Mouse (Mus musculus): ENCODE data around the gene Nectin2. TPM values are rescaled to one million over a fixed set of nuclear protein-coding genes. Genes with fewer than 3 reads are reported as not detected.

The Nectin2 gene
- total RNA-seq, 4 experiments from 2014 or later: 5.7 to 8.2 (median 7.0) TPM

DNA sequence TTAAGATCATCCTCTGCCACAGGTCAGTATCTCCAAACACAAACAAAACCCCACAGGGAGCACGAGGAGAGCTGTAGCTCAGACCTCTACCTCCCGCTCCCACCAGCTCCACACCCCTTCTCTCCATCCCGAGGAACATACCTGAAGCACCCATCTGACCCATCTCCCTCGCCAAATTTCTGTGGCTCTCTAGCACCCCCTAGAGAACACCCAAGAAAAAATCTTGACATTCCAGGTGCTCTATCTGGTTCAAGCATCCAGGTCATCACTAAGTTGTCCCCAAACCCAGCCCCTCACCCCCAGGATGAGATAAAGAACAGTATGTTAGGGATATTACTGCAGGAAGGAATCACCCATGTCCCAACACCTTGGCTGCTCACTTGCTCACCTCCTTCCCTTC is 37.1 kb downstream of the Nectin2 start:
- no peak for DNase-seq (ENCODE audit: low spot score in 2 of 2)

DNA sequence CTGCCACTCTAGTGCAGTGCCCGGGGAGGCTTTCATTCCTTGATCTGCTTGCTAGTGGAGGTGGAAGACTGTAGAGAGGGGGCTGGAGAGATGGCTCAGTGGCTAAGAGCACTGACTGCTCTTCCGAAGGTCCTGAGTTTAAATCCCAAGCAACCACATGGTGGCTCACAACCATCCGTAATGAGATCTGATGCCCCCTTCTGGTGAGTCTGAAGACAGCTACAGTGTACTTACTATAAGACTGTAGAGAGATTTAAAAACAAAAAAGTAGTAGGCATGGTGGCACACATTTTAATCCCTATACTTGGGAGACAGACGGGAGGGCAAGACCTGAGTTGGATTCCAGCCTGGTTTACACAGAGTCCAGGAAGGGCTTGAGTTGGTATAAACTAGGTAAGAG is 37.9 kb downstream of the Nectin2 start:
- DNase-seq (ENCODE audit: low spot score in 2 of 2): no peak

DNA sequence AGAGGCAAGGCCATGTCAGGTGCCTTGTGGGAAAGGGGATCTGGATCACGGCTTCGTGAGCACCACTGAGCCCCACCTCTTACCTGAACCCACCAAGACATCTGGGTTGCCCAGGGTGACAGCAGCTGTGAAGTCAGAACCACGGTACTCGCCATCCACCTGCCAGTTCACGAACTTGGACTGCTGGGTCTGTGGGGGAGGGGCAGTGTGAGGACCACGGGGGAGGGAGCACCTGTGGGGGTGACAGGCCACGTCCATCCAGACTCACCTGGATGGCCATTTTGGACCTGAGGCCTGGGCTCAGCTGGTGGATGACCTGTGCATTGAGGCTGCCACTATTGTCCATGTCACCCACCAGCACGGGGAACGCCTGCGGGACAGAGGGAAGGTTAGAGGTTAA is 39.6 kb downstream of the Nectin2 start:
- DNase-seq (ENCODE audit: low spot score in 2 of 2): no peak

- no peak for DNase-seq (ENCODE audit: low spot score in 2 of 2)
These were observed 45.0 kb downstream of the Nectin2 start for GRCm38 (mm10) chr7:19705271-19705670.

DNA sequence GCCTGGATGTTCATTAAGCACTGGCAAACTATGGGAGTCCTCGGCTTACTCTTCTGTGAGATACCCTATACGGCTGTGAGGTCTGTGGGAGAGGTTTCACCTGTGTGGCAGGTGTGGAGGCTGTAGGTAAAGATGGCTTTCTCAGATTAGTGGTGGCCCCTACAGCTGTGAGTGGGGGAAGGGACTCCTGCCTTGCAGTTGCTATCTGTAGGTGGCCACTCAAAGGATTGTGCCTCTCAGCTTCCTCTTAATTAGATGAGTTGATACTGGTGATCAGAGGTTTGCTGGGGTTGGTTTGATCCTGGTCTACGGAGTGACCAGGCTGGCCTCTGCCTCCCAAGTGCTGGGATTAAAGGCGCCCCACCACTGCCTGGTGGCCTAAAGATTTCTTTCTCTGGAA is 45.8 kb downstream of the Nectin2 start:
- DNase-seq (ENCODE audit: low spot score in 2 of 2): no peak

- no peak for DNase-seq (ENCODE audit: low spot score in 2 of 2)
These were observed 47.3 kb downstream of the Nectin2 start for GRCm38 (mm10) chr7:19702859-19703555.

DNA sequence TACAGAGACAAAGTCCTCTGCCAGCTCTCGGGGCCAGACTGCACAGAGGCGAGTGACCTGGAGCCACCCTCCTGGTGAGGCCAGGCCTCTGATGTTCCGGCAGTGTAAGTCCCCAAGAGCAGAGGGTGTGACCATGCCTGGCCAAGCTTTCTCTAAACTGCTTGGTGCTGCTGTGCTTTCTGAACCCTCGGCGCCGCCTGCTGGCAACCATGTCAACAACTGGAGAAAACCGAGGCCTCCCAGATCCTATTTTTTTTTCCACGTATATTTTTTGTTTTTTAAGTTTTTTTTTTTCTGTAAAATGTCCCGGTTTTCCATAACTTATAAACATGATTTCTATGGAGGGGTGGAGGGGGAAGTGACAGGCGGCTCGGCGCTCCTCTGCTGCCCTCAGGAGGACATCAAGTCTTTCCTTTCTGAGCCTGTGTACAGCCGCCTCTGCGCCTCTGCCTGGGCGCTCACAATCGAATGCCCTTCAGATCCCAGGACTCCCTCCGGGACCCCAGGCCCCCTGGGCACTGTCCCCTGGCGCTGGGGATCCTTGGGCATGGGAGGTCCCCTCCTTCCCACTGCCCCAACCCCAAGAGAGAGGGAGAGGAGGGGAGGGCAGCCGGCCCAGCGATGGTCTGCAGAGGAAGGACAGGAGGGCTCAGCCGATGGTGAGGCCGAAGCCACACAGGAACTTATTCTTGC is 49.1 kb downstream of the Nectin2 start:
- DNase-seq (ENCODE audit: low spot score in 2 of 2): peak in 1 of 2 experiments; percentile 72

DNA sequence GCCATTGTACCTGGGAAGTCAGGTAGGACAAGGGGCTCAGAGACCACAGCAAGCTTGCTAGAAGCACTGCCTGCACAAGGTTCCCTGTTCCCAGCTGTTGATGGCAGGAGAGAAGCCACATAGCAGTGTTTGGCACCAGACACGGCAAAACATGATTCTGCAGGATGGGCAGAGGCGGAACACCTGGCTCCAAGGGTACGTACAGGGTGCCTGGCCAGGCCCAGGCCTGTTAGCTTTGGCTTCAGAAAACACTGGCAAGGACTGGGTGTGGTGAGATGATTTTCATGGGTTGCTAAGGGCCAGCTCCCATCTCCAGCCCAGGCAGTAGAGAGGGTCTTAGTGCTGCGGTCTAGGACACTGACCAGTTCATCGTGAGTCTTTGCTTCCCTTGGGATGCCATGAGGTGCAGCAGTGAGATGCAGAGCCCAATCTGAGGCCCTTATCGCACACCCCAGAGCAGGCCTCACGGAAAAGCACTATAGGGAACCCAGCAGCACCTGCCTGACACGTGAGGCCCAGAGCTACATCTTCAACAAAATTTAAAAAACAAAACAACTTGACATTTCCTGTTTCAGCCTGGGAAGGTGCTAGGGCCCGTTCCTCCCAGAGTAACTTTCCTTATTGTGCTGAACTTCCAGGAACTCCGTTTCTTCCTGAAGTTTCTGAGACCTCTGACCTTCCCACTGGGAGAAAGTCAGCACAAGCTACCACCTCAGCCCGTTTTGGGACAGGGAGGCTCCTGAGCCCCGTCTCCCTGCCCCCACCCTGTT is 49.8 kb downstream of the Nectin2 start:
- no peak for DNase-seq (ENCODE audit: low spot score in 2 of 2)

DNA sequence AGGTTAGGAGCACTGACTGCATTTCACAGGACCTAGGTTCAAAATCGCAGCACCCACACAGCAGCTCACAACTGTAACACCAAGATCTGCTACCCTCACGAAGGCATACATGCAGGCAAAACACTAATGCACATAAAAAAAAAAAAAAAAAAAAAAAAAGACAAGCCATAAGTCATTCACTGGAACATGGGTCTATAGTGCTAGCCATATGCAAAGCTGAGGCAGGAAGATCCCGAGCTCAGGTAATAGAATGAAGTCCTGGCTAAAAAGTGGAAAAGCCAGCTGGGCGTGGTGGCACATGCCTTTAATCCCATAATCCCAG is 50.5 kb downstream of the Nectin2 start:
- no peak for DNase-seq (ENCODE audit: low spot score in 2 of 2)

DNA sequence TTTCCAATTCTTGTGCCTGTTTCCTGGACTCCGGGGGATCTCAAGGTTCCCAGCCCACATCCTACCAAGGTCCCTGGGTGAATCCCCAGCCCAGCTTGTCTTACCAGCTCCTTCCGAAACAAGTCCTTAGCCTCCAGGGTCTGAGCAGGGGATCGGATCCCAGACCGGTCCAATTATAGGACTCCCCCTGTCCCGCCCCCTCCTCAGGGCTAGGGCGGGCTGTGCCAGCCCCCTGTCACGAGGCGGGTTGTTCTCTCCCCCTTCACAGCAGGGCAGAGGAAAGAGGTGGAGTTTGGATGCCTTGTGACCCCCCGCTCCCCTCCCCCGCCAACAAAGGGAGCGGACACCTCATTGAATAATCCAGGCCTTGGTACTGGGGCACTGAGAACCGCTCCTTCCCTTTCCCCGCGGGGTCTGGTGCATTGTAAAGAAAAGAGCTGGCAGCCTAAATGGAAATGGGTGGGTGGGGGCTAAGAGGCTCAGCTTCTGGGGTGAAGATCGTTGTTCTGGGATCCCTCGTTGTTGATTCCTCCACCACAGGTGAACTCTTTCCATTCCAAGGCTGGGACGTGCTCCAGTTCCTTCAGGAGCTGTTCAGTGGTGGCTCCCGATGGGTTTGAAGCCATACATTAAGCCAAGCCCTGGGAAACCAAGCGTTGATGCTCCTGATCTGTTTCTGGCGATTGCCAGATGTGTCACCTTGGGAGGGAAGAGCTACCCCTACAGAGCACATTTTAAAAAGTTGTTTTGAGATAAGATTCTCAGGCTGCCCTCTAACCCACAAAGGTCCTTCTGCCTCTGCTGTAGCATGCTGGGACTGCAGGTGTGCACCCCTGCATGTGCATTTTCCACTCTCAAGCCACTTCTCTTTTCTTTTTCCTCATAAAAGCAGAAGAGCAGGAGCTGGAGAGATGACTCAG is 51.1 kb downstream of the Nectin2 start, which contains the start of gene Apoe:
TSS of gene Apoe (minus strand) at position 282 of the 920 bp plus-strand sequence.
- DNase-seq (ENCODE audit: low spot score in 2 of 2): peak; percentile 72 to 82

DNA sequence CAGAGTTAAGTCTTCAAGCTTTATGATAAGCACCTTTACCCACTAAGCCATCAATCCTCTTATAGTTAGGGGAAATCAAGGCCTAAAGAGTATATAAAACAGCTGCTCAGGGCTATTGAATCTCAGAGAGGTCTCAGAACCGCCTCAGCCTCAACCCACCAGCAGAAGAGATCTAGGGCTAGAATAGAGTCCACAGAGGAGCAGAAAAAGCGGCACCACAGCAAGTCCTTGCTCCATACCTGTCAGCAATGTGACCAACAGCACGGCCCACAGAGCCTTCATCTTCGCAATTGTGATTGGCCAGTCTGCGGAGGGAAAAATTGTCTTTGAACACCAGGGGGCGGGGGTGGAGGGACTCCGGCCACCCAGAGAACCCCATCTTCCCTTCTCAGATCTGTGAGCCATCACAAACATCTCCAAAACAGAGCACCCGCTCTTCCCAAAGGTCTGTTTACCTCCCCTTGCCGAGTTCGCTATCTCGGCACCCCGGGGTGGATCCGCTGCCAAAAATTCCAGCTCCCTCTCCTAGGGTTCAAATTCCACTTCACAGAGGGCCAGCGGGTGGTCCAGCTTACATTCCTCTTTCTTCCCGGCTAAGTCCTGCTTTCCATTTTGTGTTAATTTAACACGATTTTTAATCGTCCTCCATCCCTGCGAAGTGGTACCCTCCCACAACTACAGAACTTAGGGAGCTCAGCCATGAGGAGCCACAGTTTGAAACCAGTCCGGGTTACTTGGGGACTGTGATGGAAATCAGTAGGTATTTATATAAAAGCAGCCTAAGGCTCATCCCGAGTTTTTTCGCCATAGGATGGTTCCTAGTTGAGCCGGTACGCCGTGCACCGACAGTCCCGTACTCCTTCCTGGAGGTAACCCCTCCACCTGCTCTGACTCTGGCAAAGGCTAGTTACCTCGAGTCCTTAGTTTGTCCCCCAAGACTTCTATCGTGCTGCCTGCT is 52.1 kb downstream of the Nectin2 start:
- no peak for DNase-seq (ENCODE audit: low spot score in 2 of 2)

DNA sequence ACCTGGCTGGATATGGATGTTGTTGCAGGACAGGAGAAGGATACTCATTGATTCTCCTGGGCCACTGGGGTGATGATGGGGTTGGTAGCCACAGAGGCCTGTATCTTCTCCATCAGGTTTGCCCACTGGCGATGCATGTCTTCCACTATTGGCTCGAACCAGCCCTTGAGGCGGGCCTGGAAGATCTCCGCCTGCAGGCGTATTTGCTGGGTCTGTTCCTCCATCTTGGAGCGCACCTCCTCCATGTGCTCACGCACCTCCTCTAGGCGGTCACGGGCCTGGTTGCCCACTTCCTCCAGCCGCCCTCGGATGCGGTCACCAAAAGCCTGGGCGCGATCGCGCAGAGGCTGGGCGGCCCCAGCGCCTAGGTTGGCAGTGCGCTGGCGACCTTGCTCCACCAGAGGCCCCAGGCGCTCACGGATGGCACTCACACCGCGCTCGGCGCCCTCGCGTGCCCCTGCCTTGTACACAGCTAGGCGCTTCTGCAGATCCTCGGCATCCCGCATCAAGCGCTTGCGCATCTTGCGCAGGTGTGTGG is 53.9 kb downstream of the Nectin2 start:
- no peak for DNase-seq (ENCODE audit: low spot score in 2 of 2)

GRCm38 (mm10) chr7:19695881-19696280 is 54.4 kb downstream of the Nectin2 start:
- DNase-seq (ENCODE audit: low spot score in 2 of 2): no peak

- DNase-seq (ENCODE audit: low spot score in 2 of 2): no peak
These were observed 55.1 kb downstream of the Nectin2 start for GRCm38 (mm10) chr7:19695213-19695594.

DNA sequence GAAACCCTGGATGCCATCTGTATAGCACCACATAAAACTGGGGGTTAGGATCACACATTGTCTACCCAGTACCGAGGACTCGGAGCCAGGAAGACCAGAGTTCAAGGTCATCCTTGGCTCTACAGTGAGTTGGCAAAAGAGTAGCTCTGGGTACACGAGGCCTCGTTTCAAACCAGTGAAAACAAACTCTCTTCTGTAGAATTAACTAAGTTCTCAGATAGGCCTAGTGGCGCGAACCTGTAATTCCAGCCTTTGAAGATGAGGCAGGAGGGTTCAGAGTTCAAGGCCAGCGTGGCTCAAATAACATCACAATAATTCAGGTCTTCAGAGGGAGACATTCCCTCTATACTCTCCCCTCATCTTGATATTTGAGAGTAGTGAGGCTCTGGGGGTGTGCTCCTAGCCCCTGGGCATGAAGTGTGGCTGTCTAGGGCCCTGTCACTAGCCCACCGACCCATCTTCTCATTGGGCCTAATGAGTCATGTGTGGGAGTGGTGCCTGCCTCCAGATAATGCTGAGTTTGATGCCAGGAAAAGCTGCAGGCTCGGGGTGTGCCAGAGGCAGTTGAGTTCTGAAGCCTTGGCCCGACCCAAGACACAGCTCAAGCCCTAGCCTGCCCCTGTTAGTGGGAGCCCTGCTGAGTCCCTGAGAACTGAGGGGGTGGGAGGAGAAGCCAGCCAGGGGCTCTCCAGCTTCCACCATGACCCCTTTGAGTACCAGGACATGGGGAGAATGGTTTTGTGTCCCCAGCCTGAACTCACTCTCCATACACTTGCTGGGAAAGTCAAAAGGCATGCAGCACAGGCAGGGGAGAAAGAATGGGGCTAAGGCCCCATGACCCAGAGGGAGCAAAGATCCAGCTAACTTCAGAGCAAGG is 55.7 kb downstream of the Nectin2 start:
- DNase-seq (ENCODE audit: low spot score in 2 of 2): no peak

DNA sequence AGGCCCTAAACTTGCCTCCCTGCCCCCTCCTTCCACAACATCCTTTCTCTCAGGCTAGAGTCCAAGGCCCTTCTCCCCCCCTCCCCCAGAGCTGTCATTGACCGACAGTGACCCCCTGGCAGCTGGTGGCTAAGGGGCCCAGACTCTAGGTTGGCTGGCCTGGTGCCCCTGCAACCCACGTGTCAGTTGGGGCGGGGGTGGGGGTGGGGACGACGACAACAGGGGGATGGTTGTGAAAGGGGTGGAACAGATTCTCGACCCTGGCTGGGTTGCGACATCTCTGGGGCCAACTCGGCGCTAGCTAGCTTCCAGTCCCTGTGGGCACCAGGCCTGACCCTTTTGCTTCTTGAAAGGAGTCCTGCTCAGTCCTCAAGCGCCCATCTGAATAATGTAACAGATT is 56.9 kb downstream of the Nectin2 start:
- peak; percentile 60 to 77 for DNase-seq (ENCODE audit: low spot score in 2 of 2)

DNA sequence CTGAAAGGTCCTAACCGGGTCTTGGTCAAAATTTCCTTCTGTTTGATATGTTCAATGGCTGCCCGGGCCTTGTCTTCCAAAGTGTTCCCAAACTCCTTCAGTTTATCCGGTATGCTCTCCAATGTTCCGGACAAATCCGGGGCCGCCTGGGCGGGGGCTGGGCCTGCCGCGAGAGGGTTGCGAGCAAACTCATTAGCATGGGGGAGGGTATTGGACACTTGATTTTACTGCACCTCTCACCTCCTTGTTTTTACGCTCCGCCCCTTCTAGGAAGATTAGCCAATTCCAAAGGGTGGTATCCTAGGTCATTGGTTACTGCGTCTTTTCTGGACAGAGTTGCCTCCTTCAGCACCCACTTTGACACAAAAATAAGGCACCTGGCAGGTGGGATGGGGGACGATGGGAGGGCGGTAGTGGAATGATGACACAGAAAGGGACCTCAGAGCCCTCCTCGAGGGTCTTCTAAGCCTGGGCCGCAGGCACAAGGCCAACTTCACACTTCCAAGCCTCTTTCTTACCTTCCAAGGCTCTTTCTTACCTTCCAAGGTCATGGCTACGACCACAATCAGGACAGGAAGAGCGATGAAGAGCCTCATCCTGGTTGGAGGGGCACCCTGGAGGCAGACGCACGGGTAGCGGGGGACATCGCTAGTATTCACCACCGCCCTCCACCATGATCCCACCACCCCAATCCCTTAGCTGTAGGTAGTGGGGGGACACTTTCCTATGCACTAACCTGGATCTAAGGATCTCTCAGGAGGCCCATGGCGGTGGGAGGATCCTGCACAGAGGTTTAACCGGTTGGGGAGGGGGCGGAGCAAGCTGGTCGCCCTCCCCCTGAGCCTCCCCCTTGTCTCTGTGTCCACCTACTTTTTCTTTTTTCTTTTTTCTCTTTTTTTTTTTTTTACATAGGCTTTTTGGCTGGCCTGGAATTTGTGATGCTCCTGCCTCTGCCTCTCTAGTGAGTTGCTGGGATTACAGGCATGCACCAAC is 58.1 kb downstream of the Nectin2 start, which contains the start of gene Apoc1:
TSS of gene Apoc1 (minus strand) at position 788 of the 993 bp plus-strand sequence.
- no peak for DNase-seq (ENCODE audit: low spot score in 2 of 2)

DNA sequence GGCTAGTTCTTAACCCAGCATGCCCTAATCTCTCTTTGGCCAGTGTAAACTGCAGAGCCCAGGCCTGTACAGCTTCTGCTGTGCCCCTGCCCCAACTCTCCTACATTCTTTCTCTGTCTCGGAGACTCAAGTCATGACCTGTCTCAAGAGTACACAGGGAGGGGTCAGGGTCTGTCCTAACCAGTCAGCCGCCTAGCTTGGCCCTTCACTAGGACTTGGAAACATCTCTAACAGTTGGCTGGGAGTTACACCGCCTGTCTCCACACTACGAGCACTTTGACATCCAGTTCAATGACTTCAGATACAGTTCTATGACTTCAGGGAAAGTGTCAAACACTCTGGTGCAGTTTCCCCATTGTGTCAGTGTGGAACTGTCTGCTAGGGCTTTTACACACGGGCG is 58.8 kb downstream of the Nectin2 start:
- no peak for DNase-seq (ENCODE audit: low spot score in 2 of 2)
